Mouse (Mus musculus) kidney, adult 2 months (tissue): ENCODE data around the gene Kremen1. TPM values are rescaled to one million over a fixed set of nuclear protein-coding genes. Genes with fewer than 3 reads are reported as not detected.

ENCODE experiments used
- DNase-seq: peaks from one replicate; pipeline ENCODE4 v3.0.0; 2021
- H3K27ac ChIP-seq: fragments of 200-500 bp; 2 replicates; pipeline ENCODE4 v1.5.1; 2012; ENCODE audit warnings: low read depth, low read length, control low read depth, inconsistent platforms; ENCODE audit not compliant: insufficient read depth
- H3K27me3 ChIP-seq: fragments of 200-500 bp; replicated peaks from 2 replicates; pipeline ENCODE4 v1.6.1; 2012; ENCODE audit warnings: mild to moderate bottlenecking, moderate library complexity, low read length, inconsistent platforms; ENCODE audit not compliant: control insufficient read depth, insufficient read depth
- H3K36me3 ChIP-seq: fragments of 200-500 bp; 2 replicates; pipeline ENCODE4 v1.6.1; 2012; ENCODE audit warnings: mild to moderate bottlenecking, moderate library complexity, low read length, inconsistent platforms; ENCODE audit not compliant: control insufficient read depth, insufficient read depth
- H3K4me1 ChIP-seq: fragments of 200-500 bp; 2 replicates; pipeline ENCODE4 v1.6.1; 2011; ENCODE audit warnings: low read length; ENCODE audit not compliant: control insufficient read depth, insufficient read depth
- H3K4me3 ChIP-seq: fragments of 200-500 bp; 2 replicates; pipeline ENCODE4 v1.5.1; 2011; ENCODE audit warnings: mild to moderate bottlenecking, low read depth, low read length, control low read depth; ENCODE audit not compliant: insufficient read depth
- CTCF ChIP-seq: fragments of 200-500 bp; conservative IDR thresholded peaks from 2 replicates; pipeline ENCODE4 v1.5.1; 2011; ENCODE audit warnings: low read depth, mild to moderate bottlenecking, control low read depth, low read length, moderate library complexity, mixed read lengths; ENCODE audit not compliant: insufficient read depth, insufficient read length
- POLR2A ChIP-seq: fragments of 200-500 bp; IDR thresholded peaks from one replicate; pipeline ENCODE4 v1.6.1; 2011; ENCODE audit warnings: low read depth, low read length, control low read depth
- WGBS: fragments of 180-500 bp; shearing (Covaris S2); methylation state at CpG from one replicate; pipeline ENCODE4 v1.1.7; 2018; 5-methylcytosine and 5-hydroxymethylcytosine counted together
- polyA plus RNA-seq: library from polyadenylated mRNA; depleted of rRNA; stranded (reverse); fragments of >200 nt; gene quantifications from 2 replicates; pipeline ENCODE4 v1.2.3, GENCODE M21; 2012

Gene Kremen1
- polyA plus RNA-seq, 1 experiment, result 21.6 TPM

GRCm38 (mm10) chr11:5193576-5193881, 67.8 kb downstream of the Kremen1 start:
- no peak overlapping the region for H3K4me3 ChIP-seq
- H3K4me1 ChIP-seq, result no peaks in the 10 kb centered on the region
- no peak overlapping the region for H3K27ac ChIP-seq
- no peak for DNase-seq
- H3K36me3 ChIP-seq, result no peaks in the 10 kb centered on the region
- no peaks in the 10 kb centered on the region for H3K27me3 ChIP-seq
- WGBS, result 59% methylated on average over 1 of the region's 1 CpGs
- TF ChIP-seq CTCF (no peak), POLR2A (no peak)

- 79% methylated on average over 8 of the region's 8 CpGs for WGBS
- no peaks in the 10 kb centered on the region for H3K4me1 ChIP-seq
- H3K27me3 ChIP-seq, result no peaks in the 10 kb centered on the region
- no peaks in the 10 kb centered on the region for H3K36me3 ChIP-seq
- TF ChIP-seq POLR2A (no peak), CTCF (no peak)
- H3K4me3 ChIP-seq, result no peak overlapping the region
- no peak for DNase-seq
- H3K27ac ChIP-seq, result no peak overlapping the region
Observed at GRCm38 (mm10) chr11:5192840-5193575, 68.3 kb downstream of the Kremen1 start.

GRCm38 (mm10) chr11:5192084-5192516, 69.3 kb downstream of the Kremen1 start:
- 79% methylated on average over 9 of the region's 9 CpGs for WGBS
- H3K27ac ChIP-seq, result no peak overlapping the region
- TF ChIP-seq POLR2A (no peak), CTCF (no peak)
- H3K36me3 ChIP-seq, result no peaks in the 10 kb centered on the region
- H3K4me3 ChIP-seq, result no peak overlapping the region
- H3K4me1 ChIP-seq, result no peaks in the 10 kb centered on the region
- H3K27me3 ChIP-seq, result no peaks in the 10 kb centered on the region
- no peak for DNase-seq

- Histone ChIP-seq H3K27me3 (no peaks in the 10 kb centered on the region), H3K36me3 (no peaks in the 10 kb centered on the region), H3K4me1 (no peaks in the 10 kb centered on the region), H3K4me3 (no peak overlapping the region), H3K27ac (no peak overlapping the region)
- TF ChIP-seq POLR2A (no peak), CTCF (no peak)
- DNase-seq, result no peak
- WGBS, result 74% methylated on average over 9 of the region's 9 CpGs
Observed at GRCm38 (mm10) chr11:5189239-5189933, 72.0 kb downstream of the Kremen1 start.

- Histone ChIP-seq H3K4me3 (no peak overlapping the region), H3K36me3 (no peaks in the 10 kb centered on the region), H3K27ac (no peak overlapping the region), H3K4me1 (no peaks in the 10 kb centered on the region), H3K27me3 (no peaks in the 10 kb centered on the region)
- 85% methylated on average over 4 of the region's 4 CpGs for WGBS
- no peak for DNase-seq
- no peak for TF ChIP-seq CTCF
- TF ChIP-seq POLR2A, result no peak
Observed at GRCm38 (mm10) chr11:5188170-5188569, 73.2 kb downstream of the Kremen1 start.

GRCm38 (mm10) chr11:5184832-5185231, 76.5 kb downstream of the Kremen1 start:
- Histone ChIP-seq H3K4me3 (no peak overlapping the region), H3K27ac (no peak overlapping the region), H3K36me3 (no peaks in the 10 kb centered on the region), H3K4me1 (no peaks in the 10 kb centered on the region), H3K27me3 (no peaks in the 10 kb centered on the region)
- DNase-seq, result no peak
- no peak for TF ChIP-seq POLR2A
- TF ChIP-seq CTCF, result no peak
- 95% methylated on average over 9 of the region's 9 CpGs for WGBS

GRCm38 (mm10) chr11:5184250-5184649, 77.1 kb downstream of the Kremen1 start:
- WGBS, result 47% methylated on average over 9 of the region's 9 CpGs
- DNase-seq, result no peak
- no peak for TF ChIP-seq POLR2A
- no peak for TF ChIP-seq CTCF
- no peak overlapping the region for H3K4me3 ChIP-seq
- no peaks in the 10 kb centered on the region for H3K36me3 ChIP-seq
- no peak overlapping the region for H3K27ac ChIP-seq
- H3K27me3 ChIP-seq, result no peaks in the 10 kb centered on the region
- H3K4me1 ChIP-seq, result no peaks in the 10 kb centered on the region

GRCm38 (mm10) chr11:5182870-5183269, 78.5 kb downstream of the Kremen1 start:
- DNase-seq, result no peak
- H3K36me3 ChIP-seq, result no peaks in the 10 kb centered on the region
- WGBS, result 78% methylated on average over 4 of the region's 4 CpGs

More at GRCm38 (mm10) chr11:5182870-5183269, 78.5 kb downstream of the Kremen1 start:
- H3K4me3 ChIP-seq, result no peak overlapping the region
- H3K27me3 ChIP-seq, result no peaks in the 10 kb centered on the region
- no peaks in the 10 kb centered on the region for H3K4me1 ChIP-seq
- H3K27ac ChIP-seq, result no peak overlapping the region
- TF ChIP-seq POLR2A, result no peak
- TF ChIP-seq CTCF, result no peak
